Mouse (Mus musculus): ENCODE results near the gene Brip1. TPM values are rescaled to one million over a fixed set of nuclear protein-coding genes. Genes with fewer than 3 reads are reported as not detected.

Gene Brip1
- total RNA-seq (2014; rRNA removed) (2.0 and 2.2 TPM in 2 replicates), polyA plus RNA-seq (2012; rRNA removed) (0.17 and 0.31 TPM in 2 replicates)

DNA sequence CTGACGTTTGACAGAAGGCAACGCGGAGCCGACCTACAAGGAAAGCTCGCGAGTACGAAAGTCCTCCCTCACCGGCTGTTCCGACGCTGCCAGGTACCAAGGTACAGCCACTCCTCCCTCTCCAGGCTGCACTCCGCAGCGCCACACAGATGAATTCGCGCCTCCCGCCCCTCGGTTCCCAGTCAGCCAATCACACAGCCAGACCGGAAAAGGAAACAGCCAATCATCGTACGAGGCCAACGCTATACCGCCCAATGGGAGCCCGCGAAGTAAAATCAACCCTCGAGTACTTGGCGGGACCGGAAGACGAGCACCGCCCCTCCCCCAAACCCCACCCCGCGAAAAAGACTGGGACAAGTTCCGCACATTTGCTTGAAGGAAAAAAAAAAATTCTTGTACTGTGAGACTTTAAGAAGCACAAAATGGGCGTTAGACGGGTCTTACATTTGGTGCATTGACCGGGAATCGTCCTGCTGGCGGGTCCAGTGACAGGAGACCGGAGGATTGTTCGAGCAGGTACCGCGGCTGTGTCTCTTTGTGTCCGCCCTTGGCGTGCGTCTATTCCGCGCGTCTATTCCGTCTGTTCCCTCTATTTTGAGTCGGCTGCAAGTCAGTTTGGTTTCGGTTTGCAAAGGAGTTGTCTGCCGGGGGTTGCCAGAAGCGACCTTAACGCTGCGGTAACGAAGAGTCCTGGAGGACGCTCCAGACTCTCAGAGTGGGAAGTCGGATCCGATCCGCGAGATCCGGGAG, at the start of gene Brip1:
TSS of gene Brip1 (minus strand) at position 157 of the 750 bp plus-strand sequence.
- peaks cover 4% of the 10 kb centered on the region; the same call in 1 of the 2 replicates for H3K4me1 ChIP-seq (ENCODE audit: control insufficient read depth, insufficient read depth, low read length)
- H3K27ac ChIP-seq (replicated peaks; ENCODE audit: insufficient read depth, low read depth, low read length) = peak within 1 kb of the TSS; percentile 83

GRCm38 (mm10) chr11:86232446-86232845, 31.5 kb upstream of the Brip1 start:
- Histone ChIP-seq H3K36me3 (ENCODE audit: control insufficient read depth, insufficient read depth, low read length) (peaks cover 24% of the 10 kb centered on the region), H3K79me2 (ENCODE audit: control insufficient read depth, insufficient read depth, low read length) (no peaks in the 10 kb centered on the region; the same call in 1 of the 2 replicates), H3K4me3 (ENCODE audit: insufficient read depth, low read depth, low read length) (no peak overlapping the region), H3K27ac (replicated peaks; ENCODE audit: insufficient read depth, low read depth, low read length) (no peak overlapping the region), H3K9ac (ENCODE audit: low read depth, low read length) (no peak overlapping the region), H3K27me3 (ENCODE audit: control insufficient read depth, insufficient read depth, low read length) (no peaks in the 10 kb centered on the region), H3K4me1 (ENCODE audit: control insufficient read depth, insufficient read depth, low read length) (no peaks in the 10 kb centered on the region)
- WGBS = 82% methylated on average over 4 of the region's 4 CpGs
- no peak for DNase-seq (ENCODE audit: extremely low read depth, low read depth, low spot score)
- TF ChIP-seq POLR2A (IDR thresholded peaks at IDR 0.05; ENCODE audit: extremely low read depth, insufficient read depth, low read length) = no peak
- TF ChIP-seq CTCF (IDR thresholded peaks at IDR 0.05; ENCODE audit: low read depth, low read length) = no peak

More for the DNA sequence above, at the start of gene Brip1:
- peak within 1 kb of the TSS; percentile 65 for H3K9ac ChIP-seq (ENCODE audit: low read depth, low read length)
- DNase-seq (ENCODE audit: extremely low read depth, low read depth, low spot score) = peak; percentile 94
- H3K4me3 ChIP-seq (ENCODE audit: insufficient read depth, low read depth, low read length) = peak within 1 kb of the TSS; percentile 70
- H3K36me3 ChIP-seq (ENCODE audit: control insufficient read depth, insufficient read depth, low read length) = peaks cover 2% of the 10 kb centered on the region; the same call in 1 of the 2 replicates
- TF ChIP-seq CTCF (IDR thresholded peaks at IDR 0.05; ENCODE audit: low read depth, low read length) = 0 out of 2 replicates have a peak, but pooled peaks have one; percentile 16
- 0 out of 2 replicates have a peak, but pooled peaks have one; percentile 31 for TF ChIP-seq POLR2A (IDR thresholded peaks at IDR 0.05; ENCODE audit: extremely low read depth, insufficient read depth, low read length)
- no peaks in the 10 kb centered on the region; the same call in 1 of the 2 replicates for H3K79me2 ChIP-seq (ENCODE audit: control insufficient read depth, insufficient read depth, low read length)
- H3K27me3 ChIP-seq (ENCODE audit: control insufficient read depth, insufficient read depth, low read length) = no peaks in the 10 kb centered on the region
- under 1% methylated on average over 60 of the region's 60 CpGs for WGBS

- no peaks in the 10 kb centered on the region for H3K4me1 ChIP-seq (ENCODE audit: control insufficient read depth, insufficient read depth, low read length)
- H3K9ac ChIP-seq (ENCODE audit: low read depth, low read length) = no peak overlapping the region
- H3K36me3 ChIP-seq (ENCODE audit: control insufficient read depth, insufficient read depth, low read length) = peaks cover 22% of the 10 kb centered on the region
- H3K27ac ChIP-seq (replicated peaks; ENCODE audit: insufficient read depth, low read depth, low read length) = no peak overlapping the region
- WGBS = 94% methylated on average over 13 of the region's 13 CpGs
- H3K4me3 ChIP-seq (ENCODE audit: insufficient read depth, low read depth, low read length) = no peak overlapping the region
- no peak for DNase-seq (ENCODE audit: extremely low read depth, low read depth, low spot score)
- H3K79me2 ChIP-seq (ENCODE audit: control insufficient read depth, insufficient read depth, low read length) = no peaks in the 10 kb centered on the region; the same call in 1 of the 2 replicates
- TF ChIP-seq POLR2A (IDR thresholded peaks at IDR 0.05; ENCODE audit: extremely low read depth, insufficient read depth, low read length) (no peak), CTCF (IDR thresholded peaks at IDR 0.05; ENCODE audit: low read depth, low read length) (no peak)
- no peaks in the 10 kb centered on the region for H3K27me3 ChIP-seq (ENCODE audit: control insufficient read depth, insufficient read depth, low read length)
Observed at GRCm38 (mm10) chr11:86231781-86232350, 30.9 kb upstream of the Brip1 start.

DNA sequence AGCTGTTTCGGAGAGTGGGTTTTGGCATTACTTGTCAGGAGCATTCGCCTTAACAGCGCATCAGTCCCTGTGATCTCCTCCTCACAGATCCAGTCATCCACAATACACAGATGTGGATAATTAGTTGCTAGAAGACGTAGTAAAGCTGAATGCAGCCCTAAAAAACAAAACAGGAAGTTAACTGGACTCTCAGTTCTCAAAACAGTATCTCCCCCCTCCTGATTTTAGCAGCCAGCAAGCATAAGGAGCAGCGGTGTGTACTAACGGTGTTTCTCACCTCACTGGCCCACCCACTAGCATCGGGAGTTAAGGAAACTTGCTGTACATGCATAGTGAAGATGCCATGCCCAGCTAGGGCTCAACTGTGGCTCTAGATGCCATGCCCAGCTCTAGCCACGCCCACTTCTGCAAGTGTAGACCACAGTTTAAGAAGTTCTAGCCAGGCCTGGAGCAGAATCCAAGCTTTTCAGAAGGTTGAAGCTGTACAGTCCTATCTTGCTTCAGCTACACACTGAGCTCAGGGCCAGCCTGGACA, 25.7 kb upstream of the Brip1 start:
- Histone ChIP-seq H3K79me2 (ENCODE audit: control insufficient read depth, insufficient read depth, low read length) (no peaks in the 10 kb centered on the region; the same call in 1 of the 2 replicates), H3K9ac (ENCODE audit: low read depth, low read length) (no peak overlapping the region), H3K4me1 (ENCODE audit: control insufficient read depth, insufficient read depth, low read length) (no peaks in the 10 kb centered on the region), H3K4me3 (ENCODE audit: insufficient read depth, low read depth, low read length) (no peak overlapping the region), H3K36me3 (ENCODE audit: control insufficient read depth, insufficient read depth, low read length) (peaks cover 22% of the 10 kb centered on the region), H3K27ac (replicated peaks; ENCODE audit: insufficient read depth, low read depth, low read length) (no peak overlapping the region), H3K27me3 (ENCODE audit: control insufficient read depth, insufficient read depth, low read length) (no peaks in the 10 kb centered on the region)
- WGBS = 91% methylated on average over 8 of the region's 8 CpGs
- DNase-seq (ENCODE audit: extremely low read depth, low read depth, low spot score) = no peak
- no peak for TF ChIP-seq POLR2A (IDR thresholded peaks at IDR 0.05; ENCODE audit: extremely low read depth, insufficient read depth, low read length)
- TF ChIP-seq CTCF (IDR thresholded peaks at IDR 0.05; ENCODE audit: low read depth, low read length) = no peak

GRCm38 (mm10) chr11:86225761-86226160, 24.8 kb upstream of the Brip1 start:
- H3K27ac ChIP-seq (replicated peaks; ENCODE audit: insufficient read depth, low read depth, low read length) = no peak overlapping the region
- H3K4me3 ChIP-seq (ENCODE audit: insufficient read depth, low read depth, low read length) = no peak overlapping the region
- 82% methylated on average over 4 of the region's 4 CpGs for WGBS
- TF ChIP-seq CTCF (IDR thresholded peaks at IDR 0.05; ENCODE audit: low read depth, low read length) (no peak), POLR2A (IDR thresholded peaks at IDR 0.05; ENCODE audit: extremely low read depth, insufficient read depth, low read length) (no peak)
- DNase-seq (ENCODE audit: extremely low read depth, low read depth, low spot score) = peak; percentile 33
- H3K27me3 ChIP-seq (ENCODE audit: control insufficient read depth, insufficient read depth, low read length) = no peaks in the 10 kb centered on the region
- no peaks in the 10 kb centered on the region for H3K4me1 ChIP-seq (ENCODE audit: control insufficient read depth, insufficient read depth, low read length)
- no peaks in the 10 kb centered on the region for H3K79me2 ChIP-seq (ENCODE audit: control insufficient read depth, insufficient read depth, low read length)
- peaks cover 21% of the 10 kb centered on the region for H3K36me3 ChIP-seq (ENCODE audit: control insufficient read depth, insufficient read depth, low read length)
- H3K9ac ChIP-seq (ENCODE audit: low read depth, low read length) = no peak overlapping the region
